ENCODE assay signal across 15 mouse cellular contexts in genomic region chr3:127823886-127824863, GRCm38 (mm10). TPM values are rescaled to one million over a fixed set of nuclear protein-coding genes. Genes with fewer than 3 reads are reported as not detected.
A peak's percentile ranks its signal among the peaks of the same experiment; 100 is the strongest.
DNase-seq lines count a peak whose midpoint lies in the region.
"Had no signal": no experiment of that assay in that cellular context is flagged by ENCODE, and none has a peak within 500 bp of the region (broad histone marks: within the 10 kb centered on the region; RNA-seq: fewer than 3 reads in every experiment).

No protein-coding gene starts in this region.

- H3K36me3 ChIP-seq in megakaryocyte, embryonic 14.5 days (replicated peaks; ENCODE audit: low read length) = peaks cover 29% of the 10 kb centered on the region

- peak; percentile 13 for DNase-seq in lung, postnatal 36 days
- DNase-seq in lung, postnatal 25 days (ENCODE audit: low spot score) = no peak
- peak; percentile 66 for DNase-seq in T-cell, adult 2 months (ENCODE audit: low spot score)
- DNase-seq in thymus, postnatal 14 days = peak; percentile 62
- no peak for DNase-seq in layer of hippocampus, adult 9-11 months
- DNase-seq in frontal cortex, postnatal 14 days (ENCODE audit: low spot score in 2 of 2) = no peak
- DNase-seq in gastrocnemius, adult 18-20 months (ENCODE audit: low spot score) = no peak
- DNase-seq: adrenal gland, adult 8-10 months; cerebellum, adult 2 months; layer of hippocampus, postnatal 36 days; lung, adult 18-20 months had no signal

- no peaks in the 10 kb centered on the region for H3K9me3 ChIP-seq in megakaryocyte, embryonic 14.5 days
- H3K9me3 ChIP-seq: embryonic facial prominence, embryonic 13.5 days; heart, embryonic 13.5 days; midbrain, embryonic 12.5 days had no signal

- peaks cover 68% of the 10 kb centered on the region for H3K4me1 ChIP-seq in megakaryocyte, embryonic 14.5 days

- H3K27me3 ChIP-seq in megakaryocyte, embryonic 14.5 days (replicated peaks) = no peaks in the 10 kb centered on the region
- H3K27me3 ChIP-seq: embryonic facial prominence, embryonic 13.5 days; heart, embryonic 13.5 days; midbrain, embryonic 12.5 days had no signal

- peak overlapping the region; percentile 78 for H3K4me3 ChIP-seq in megakaryocyte, embryonic 14.5 days (replicated peaks)
- H3K4me3 ChIP-seq: embryonic facial prominence, embryonic 13.5 days; heart, embryonic 13.5 days; midbrain, embryonic 12.5 days had no signal

RNA-seq across cellular contexts. Expression of gene Ap1ar, which starts 13.1 kb away (rescaled TPM):
- polyA plus RNA-seq in megakaryocyte, embryonic 14.5 days (2012; ENCODE audit: insufficient read depth, low replicate concordance) = 2.3 and 27.8 TPM in 2 replicates
- total RNA-seq in gastrocnemius, adult 18-20 months (2021) = 10 to 100 TPM; 28.7 to 30.0 TPM

RNA-seq across cellular contexts. Expression of gene Tifa, which starts 34.6 kb away (rescaled TPM):
- polyA plus RNA-seq in megakaryocyte, embryonic 14.5 days (2012; ENCODE audit: insufficient read depth, low replicate concordance) = 131 and 222 TPM in 2 replicates
- 1 to 10 TPM; 1.1 to 2.9 TPM for total RNA-seq in gastrocnemius, adult 18-20 months (2021)

RNA-seq across cellular contexts. Expression of gene Alpk1, which starts 43.8 kb away (rescaled TPM):
- 0.25 TPM in 1 of 2 replicates, not detected in the other for polyA plus RNA-seq in megakaryocyte, embryonic 14.5 days (2012; ENCODE audit: insufficient read depth, low replicate concordance)
- total RNA-seq in gastrocnemius, adult 18-20 months (2021) = 1 to 10 TPM; 1.9 to 2.1 TPM

Comparison
In these comparisons a context has a peak if more than half of its experiments do, and no peak if none do; other contexts are left out.
1. DNase-seq: peak in lung, postnatal 36 days (single experiment), T-cell, adult 2 months (single experiment) and thymus, postnatal 14 days (single experiment); none in lung, postnatal 25 days (single experiment), layer of hippocampus, adult 9-11 months (single experiment), frontal cortex, postnatal 14 days (0 of 2) and gastrocnemius, adult 18-20 months (single experiment).